Mouse (Mus musculus) T-cell, adult 2 months (primary cell): ENCODE data around the gene Olfr275.
"Not testable (repeated sequence)": the region's sequence is repeated elsewhere in the genome, so short reads cannot be mapped to it uniquely, and the experiment has no call there.

Source experiments
- DNase-seq: peaks from one replicate; pipeline ENCODE4 v3.0.0; 2022; ENCODE audit warnings: low spot score

The Olfr275 gene

GRCm38 (mm10) chr4:52814304-52814703, at the start of gene Olfr275:
Gene Olfr275 (plus strand): TSS chr4:52814604.
- no peak for DNase-seq

GRCm38 (mm10) chr4:52765612-52766011, 48.8 kb upstream of the Olfr275 start:
- no peak for DNase-seq

GRCm38 (mm10) chr4:52772186-52772585, 42.2 kb upstream of the Olfr275 start:
- DNase-seq = no peak

DNA sequence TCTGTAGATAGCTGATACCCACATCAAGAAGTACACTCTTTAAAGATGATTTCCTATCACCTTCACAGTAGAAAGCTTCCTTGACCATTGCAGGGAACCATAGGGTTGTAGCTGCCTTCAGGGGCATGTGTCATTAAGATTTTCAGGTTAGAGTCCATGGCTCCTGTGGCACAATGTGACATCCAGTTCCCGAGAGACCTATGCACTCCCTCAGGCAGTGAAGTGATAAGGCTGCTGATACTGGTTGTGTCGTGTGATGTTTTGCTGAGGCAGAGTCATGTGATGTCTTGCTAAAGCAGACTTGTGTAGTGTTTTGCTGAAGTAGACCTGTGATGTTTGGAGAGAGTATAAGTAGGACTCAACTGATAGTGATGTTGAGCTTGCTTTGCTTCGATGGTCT, 14.4 kb upstream of the Olfr275 start:
- no peak for DNase-seq

DNA sequence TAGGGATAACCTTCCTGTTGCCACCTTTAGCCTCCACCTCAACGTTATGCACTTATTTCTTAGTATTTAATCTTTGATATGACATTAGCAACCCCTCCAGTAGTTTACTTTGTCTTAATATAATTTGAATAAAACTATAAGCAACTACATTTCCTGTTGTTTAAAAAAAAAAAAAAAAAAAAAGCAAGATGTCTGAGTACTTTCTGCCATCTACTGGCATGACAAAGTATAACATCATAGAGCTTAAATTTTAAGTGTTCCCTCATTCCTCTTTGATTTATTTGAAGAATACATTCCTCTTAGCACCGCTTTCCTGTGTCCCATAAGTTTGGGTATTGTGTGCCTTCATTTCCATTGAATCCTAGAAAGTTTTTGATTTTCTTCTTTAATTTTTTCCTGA, 2.5 kb upstream of the Olfr275 start:
- no peak for DNase-seq

DNA sequence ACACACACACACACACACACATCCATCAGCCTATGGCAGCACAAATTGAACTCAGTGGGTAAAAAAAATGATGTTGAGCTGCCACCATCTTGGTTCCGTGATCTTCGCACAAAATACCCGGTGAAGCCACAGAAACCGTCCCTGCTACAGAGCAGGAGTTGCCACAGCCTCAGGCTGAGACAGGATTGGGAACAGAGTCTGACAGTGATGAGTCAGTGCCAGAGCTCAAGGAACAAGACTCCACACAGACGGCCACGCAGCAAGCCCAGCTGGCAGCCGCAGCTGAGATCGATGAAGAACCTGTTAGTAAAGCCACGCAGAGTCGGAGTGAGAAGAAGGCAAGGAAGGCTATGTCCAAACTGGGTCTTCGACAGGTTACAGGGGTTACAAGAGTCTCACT, 7.0 kb downstream of the Olfr275 start:
- DNase-seq = no peak

GRCm38 (mm10) chr4:52845411-52845810, 31.0 kb downstream of the Olfr275 start:
- not testable (repeated sequence) for DNase-seq

- no peak for DNase-seq
Observed at GRCm38 (mm10) chr4:52849039-52849635, 34.7 kb downstream of the Olfr275 start.

DNA sequence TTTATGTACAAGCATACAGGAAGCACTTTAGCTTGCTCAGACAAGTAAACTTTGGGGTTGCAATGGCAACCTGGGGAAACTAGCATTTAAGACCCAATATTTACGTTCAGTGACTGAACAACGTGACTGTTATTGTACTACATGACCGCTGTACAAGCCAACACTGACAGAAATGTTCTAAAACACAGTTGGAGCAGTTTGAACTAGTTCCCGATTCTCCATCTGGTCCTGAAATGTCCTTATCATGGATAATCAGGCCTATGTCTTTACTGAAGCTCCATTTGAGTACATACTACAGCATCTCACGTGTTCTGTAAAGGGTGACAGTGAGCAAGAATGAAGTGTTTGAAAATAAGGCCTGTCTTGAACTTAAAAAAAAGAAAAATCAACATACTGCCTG, 35.3 kb downstream of the Olfr275 start:
- DNase-seq = no peak

GRCm38 (mm10) chr4:52859136-52859535, 44.7 kb downstream of the Olfr275 start, which contains the start of gene Olfr273:
Gene Olfr273 (minus strand): TSS chr4:52859236.
- no peak for DNase-seq

DNA sequence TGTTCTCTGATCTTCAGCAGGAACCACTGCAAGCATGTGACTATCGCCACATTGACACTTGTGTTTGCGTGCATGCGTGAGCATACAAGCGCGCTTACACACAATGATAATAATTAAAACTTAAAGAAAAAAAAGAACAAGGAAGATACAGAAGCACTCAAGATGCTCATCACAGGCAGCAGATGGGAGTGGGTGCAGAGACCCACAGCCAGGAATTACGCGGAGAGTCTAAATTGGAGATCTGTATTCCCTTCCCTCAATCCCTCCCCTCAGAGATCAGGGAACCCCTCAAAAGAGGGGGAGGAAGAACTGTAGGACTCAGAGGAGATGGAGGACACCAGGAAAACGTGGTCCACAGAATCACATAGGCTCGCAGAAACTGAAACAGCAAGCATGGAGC, 49.8 kb downstream of the Olfr275 start:
- no peak for DNase-seq
